Mouse (Mus musculus): Measurements from ENCODE around the gene Glra1.

DNA sequence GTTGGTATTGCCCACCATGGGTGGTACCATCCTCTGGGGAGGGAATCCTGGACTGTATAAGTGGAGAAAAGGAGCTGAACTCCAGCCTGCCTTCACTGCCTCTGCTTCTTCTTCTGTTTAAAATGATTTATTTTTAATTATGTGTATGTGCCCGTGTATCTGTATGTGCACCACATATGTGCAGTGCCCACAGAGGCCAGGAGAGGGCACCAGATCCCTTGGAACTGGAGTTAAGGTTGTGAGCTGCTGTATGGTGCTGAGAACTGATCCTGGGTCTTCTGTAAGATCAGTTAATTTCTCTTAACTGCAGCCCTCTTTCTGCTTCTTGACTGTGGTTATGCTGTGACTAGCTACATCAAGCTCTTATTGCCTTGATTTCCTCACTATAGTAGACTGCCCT is 62.3 kb downstream of the Glra1 start:
- TF ChIP-seq MAFK (IDR thresholded peaks at IDR 0.05; ENCODE audit: insufficient read depth, low read depth, low read length), result no peak
- TF ChIP-seq ZNF384 (IDR thresholded peaks at IDR 0.05; ENCODE audit: low read depth, low read length), result no peak
- TF ChIP-seq HCFC1 (IDR thresholded peaks at IDR 0.05; ENCODE audit: borderline replicate concordance, insufficient read depth, low read length), result no peak
- TF ChIP-seq CHD2 (IDR thresholded peaks at IDR 0.05; ENCODE audit: low read depth, low read length), result no peak
- no peak for TF ChIP-seq ZC3H11A (IDR thresholded peaks at IDR 0.05; ENCODE audit: borderline replicate concordance, low read depth, low read length)
